Mouse (Mus musculus): ENCODE results near the gene 1600012H06Rik. TPM values are rescaled to one million over a fixed set of nuclear protein-coding genes. Genes with fewer than 3 reads are reported as not detected.

Gene 1600012H06Rik
- polyA plus RNA-seq, 1 experiment = 7.7 TPM

- TF ChIP-seq POLR2A (IDR thresholded peaks at IDR 0.05; ENCODE audit: borderline replicate concordance, control insufficient read depth, low read depth, low read length) = no peak
- no peak for TF ChIP-seq CTCF (IDR thresholded peaks at IDR 0.05; ENCODE audit: control insufficient read depth, insufficient read depth, low read length)
- Histone ChIP-seq H3K27ac (ENCODE audit: control insufficient read depth, insufficient read depth, low read depth, low read length, poor library complexity) (no peak overlapping the region), H3K4me1 (ENCODE audit: control insufficient read depth, insufficient read depth, low read length) (no peaks in the 10 kb centered on the region), H3K4me3 (replicated peaks; ENCODE audit: control insufficient read depth, low read depth, low read length) (no peak overlapping the region)
- 76% methylated on average over 5 of the region's 5 CpGs for WGBS
These were observed 33.7 kb upstream of the 1600012H06Rik start for GRCm38 (mm10) chr17:14909331-14909730.

- Histone ChIP-seq H3K4me1 (ENCODE audit: control insufficient read depth, insufficient read depth, low read length) (no peaks in the 10 kb centered on the region), H3K27ac (ENCODE audit: control insufficient read depth, insufficient read depth, low read depth, low read length, poor library complexity) (no peak overlapping the region), H3K4me3 (replicated peaks; ENCODE audit: control insufficient read depth, low read depth, low read length) (no peak overlapping the region)
- TF ChIP-seq POLR2A (IDR thresholded peaks at IDR 0.05; ENCODE audit: borderline replicate concordance, control insufficient read depth, low read depth, low read length) (no peak), CTCF (IDR thresholded peaks at IDR 0.05; ENCODE audit: control insufficient read depth, insufficient read depth, low read length) (no peak)
- WGBS = 88% methylated on average over 5 of the region's 5 CpGs
These were observed 32.2 kb upstream of the 1600012H06Rik start for GRCm38 (mm10) chr17:14910771-14911170.

- Histone ChIP-seq H3K27ac (ENCODE audit: control insufficient read depth, insufficient read depth, low read depth, low read length, poor library complexity) (no peak overlapping the region), H3K4me1 (ENCODE audit: control insufficient read depth, insufficient read depth, low read length) (no peaks in the 10 kb centered on the region), H3K4me3 (replicated peaks; ENCODE audit: control insufficient read depth, low read depth, low read length) (no peak overlapping the region)
- TF ChIP-seq CTCF (IDR thresholded peaks at IDR 0.05; ENCODE audit: control insufficient read depth, insufficient read depth, low read length) (peak; percentile 28; the same call in 1 of the 2 replicates), POLR2A (IDR thresholded peaks at IDR 0.05; ENCODE audit: borderline replicate concordance, control insufficient read depth, low read depth, low read length) (no peak)
- WGBS = 53% methylated on average over 6 of the region's 6 CpGs
These were observed 30.6 kb upstream of the 1600012H06Rik start for GRCm38 (mm10) chr17:14912420-14912819.

- 84% methylated on average over 8 of the region's 8 CpGs for WGBS
- Histone ChIP-seq H3K27ac (ENCODE audit: control insufficient read depth, insufficient read depth, low read depth, low read length, poor library complexity) (no peak overlapping the region), H3K4me1 (ENCODE audit: control insufficient read depth, insufficient read depth, low read length) (no peaks in the 10 kb centered on the region), H3K4me3 (replicated peaks; ENCODE audit: control insufficient read depth, low read depth, low read length) (no peak overlapping the region)
- TF ChIP-seq CTCF (IDR thresholded peaks at IDR 0.05; ENCODE audit: control insufficient read depth, insufficient read depth, low read length) (no peak), POLR2A (IDR thresholded peaks at IDR 0.05; ENCODE audit: borderline replicate concordance, control insufficient read depth, low read depth, low read length) (no peak)
These were observed 30.0 kb upstream of the 1600012H06Rik start for GRCm38 (mm10) chr17:14912981-14913380.

- Histone ChIP-seq H3K27ac (ENCODE audit: control insufficient read depth, insufficient read depth, low read depth, low read length, poor library complexity) (no peak overlapping the region), H3K4me3 (replicated peaks; ENCODE audit: control insufficient read depth, low read depth, low read length) (no peak overlapping the region), H3K4me1 (ENCODE audit: control insufficient read depth, insufficient read depth, low read length) (no peaks in the 10 kb centered on the region)
- WGBS = 85% methylated on average over 4 of the region's 4 CpGs
- TF ChIP-seq POLR2A (IDR thresholded peaks at IDR 0.05; ENCODE audit: borderline replicate concordance, control insufficient read depth, low read depth, low read length) (no peak), CTCF (IDR thresholded peaks at IDR 0.05; ENCODE audit: control insufficient read depth, insufficient read depth, low read length) (no peak)
These were observed 28.6 kb upstream of the 1600012H06Rik start for GRCm38 (mm10) chr17:14914401-14914800.

GRCm38 (mm10) chr17:14917866-14918265 is 25.1 kb upstream of the 1600012H06Rik start:
- Histone ChIP-seq H3K4me1 (ENCODE audit: control insufficient read depth, insufficient read depth, low read length) (no peaks in the 10 kb centered on the region), H3K27ac (ENCODE audit: control insufficient read depth, insufficient read depth, low read depth, low read length, poor library complexity) (no peak overlapping the region), H3K4me3 (replicated peaks; ENCODE audit: control insufficient read depth, low read depth, low read length) (no peak overlapping the region)
- TF ChIP-seq CTCF (IDR thresholded peaks at IDR 0.05; ENCODE audit: control insufficient read depth, insufficient read depth, low read length) = no peak
- no peak for TF ChIP-seq POLR2A (IDR thresholded peaks at IDR 0.05; ENCODE audit: borderline replicate concordance, control insufficient read depth, low read depth, low read length)
- WGBS = 61% methylated on average over 8 of the region's 8 CpGs

GRCm38 (mm10) chr17:14921582-14921981 is 21.4 kb upstream of the 1600012H06Rik start:
- no peak for TF ChIP-seq CTCF (IDR thresholded peaks at IDR 0.05; ENCODE audit: control insufficient read depth, insufficient read depth, low read length)
- TF ChIP-seq POLR2A (IDR thresholded peaks at IDR 0.05; ENCODE audit: borderline replicate concordance, control insufficient read depth, low read depth, low read length) = no peak
- Histone ChIP-seq H3K4me1 (ENCODE audit: control insufficient read depth, insufficient read depth, low read length) (no peaks in the 10 kb centered on the region), H3K4me3 (replicated peaks; ENCODE audit: control insufficient read depth, low read depth, low read length) (no peak overlapping the region), H3K27ac (ENCODE audit: control insufficient read depth, insufficient read depth, low read depth, low read length, poor library complexity) (no peak overlapping the region)
- 9% methylated on average over 6 of the region's 6 CpGs for WGBS

- WGBS = 67% methylated on average over 8 of the region's 8 CpGs
- no peak for TF ChIP-seq CTCF (IDR thresholded peaks at IDR 0.05; ENCODE audit: control insufficient read depth, insufficient read depth, low read length)
- TF ChIP-seq POLR2A (IDR thresholded peaks at IDR 0.05; ENCODE audit: borderline replicate concordance, control insufficient read depth, low read depth, low read length) = no peak
- H3K4me3 ChIP-seq (replicated peaks; ENCODE audit: control insufficient read depth, low read depth, low read length) = no peak overlapping the region
- peaks cover 1% of the 10 kb centered on the region; the same call in 1 of the 2 replicates for H3K4me1 ChIP-seq (ENCODE audit: control insufficient read depth, insufficient read depth, low read length)
- no peak overlapping the region for H3K27ac ChIP-seq (ENCODE audit: control insufficient read depth, insufficient read depth, low read depth, low read length, poor library complexity)
These were observed 15.3 kb upstream of the 1600012H06Rik start for GRCm38 (mm10) chr17:14927644-14928218.

- Histone ChIP-seq H3K27ac (ENCODE audit: control insufficient read depth, insufficient read depth, low read depth, low read length, poor library complexity) (no peak overlapping the region), H3K4me3 (replicated peaks; ENCODE audit: control insufficient read depth, low read depth, low read length) (no peak overlapping the region), H3K4me1 (ENCODE audit: control insufficient read depth, insufficient read depth, low read length) (peaks cover 1% of the 10 kb centered on the region; the same call in 1 of the 2 replicates)
- 85% methylated on average over 5 of the region's 5 CpGs for WGBS
- TF ChIP-seq POLR2A (IDR thresholded peaks at IDR 0.05; ENCODE audit: borderline replicate concordance, control insufficient read depth, low read depth, low read length) (no peak), CTCF (IDR thresholded peaks at IDR 0.05; ENCODE audit: control insufficient read depth, insufficient read depth, low read length) (no peak)
These were observed 14.4 kb upstream of the 1600012H06Rik start for GRCm38 (mm10) chr17:14928631-14929030.
